Mouse (Mus musculus): Measurements from ENCODE around the gene Tuba3b. TPM values are rescaled to one million over a fixed set of nuclear protein-coding genes. Genes with fewer than 3 reads are reported as not detected.

Tuba3b gene
- polyA plus RNA-seq, 1 experiment, result 1.7 TPM

DNA sequence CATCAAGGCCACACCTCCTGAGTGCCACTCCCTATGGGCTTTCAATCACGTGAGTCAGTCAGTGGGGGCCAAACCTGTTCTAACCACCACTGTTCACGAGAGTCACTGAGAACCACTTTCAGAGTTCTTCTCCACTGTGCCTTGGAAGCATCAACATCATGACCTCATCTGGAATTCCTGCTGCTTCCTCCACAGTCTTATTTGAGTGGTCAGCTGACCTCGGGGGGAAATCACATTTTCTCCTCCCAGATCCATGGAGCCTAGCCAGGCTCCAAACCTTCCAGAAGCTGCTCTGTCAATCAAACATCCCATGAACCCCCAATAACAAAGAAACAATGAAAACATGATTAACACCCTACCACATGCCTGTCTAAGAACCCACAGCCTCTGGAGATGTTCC is 52.1 kb downstream of the Tuba3b start:
- DNase-seq (ENCODE audit: low read depth), result no peak

DNA sequence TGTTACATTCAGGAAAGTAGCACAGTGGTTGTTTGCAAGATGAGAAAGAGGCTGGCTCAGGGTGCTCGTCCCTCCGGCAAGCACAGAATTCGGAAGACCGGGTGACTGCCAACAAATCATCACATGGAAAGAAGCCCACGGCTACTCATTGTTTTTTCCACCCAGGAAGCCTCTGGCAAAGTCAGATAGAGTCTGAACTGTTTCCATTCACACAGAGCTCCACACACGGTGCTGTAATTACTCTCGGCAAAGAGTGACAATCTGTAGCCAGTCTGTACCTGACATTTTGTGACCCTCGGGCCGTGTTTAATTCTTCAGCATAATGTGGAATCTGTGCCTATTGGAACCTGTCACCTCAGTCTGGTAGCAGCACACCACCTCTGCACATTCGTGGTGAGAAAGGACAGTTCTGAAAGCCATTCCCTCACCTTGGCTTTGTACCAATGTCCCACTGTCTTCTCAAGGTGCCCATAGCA is 54.1 kb downstream of the Tuba3b start:
- DNase-seq (ENCODE audit: low read depth), result no peak

Other genes starting within 250 kb of the Tuba3b start
- 1.5 and 2.5 TPM in 2 replicates for gene Lmntd1, start 1.4 kb upstream of the Tuba3b start, polyA plus RNA-seq (2012; rRNA removed)
- gene Rassf8, start 131.0 kb downstream of the Tuba3b start, polyA plus RNA-seq (2012; rRNA removed), result 23.1 and 23.7 TPM in 2 replicates
- 17.5 and 35.5 TPM in 2 replicates for gene Bhlhe41, start 249.8 kb downstream of the Tuba3b start, polyA plus RNA-seq (2012; rRNA removed)